Mouse (Mus musculus) liver, adult 2 months (tissue): Measurements from ENCODE around the gene Cox7c. TPM values are rescaled to one million over a fixed set of nuclear protein-coding genes. Genes with fewer than 3 reads are reported as not detected.
"Not testable (repeated sequence)": the region's sequence is repeated elsewhere in the genome, so short reads cannot be mapped to it uniquely, and the experiment has no call there.

Source experiments
- DNase-seq: peaks from one replicate; pipeline ENCODE4 v3.0.0-alpha.2; 2011; ENCODE audit warnings: low read depth, low spot score; ENCODE audit errors: extremely low read depth
- H3K27ac ChIP-seq: fragments of 200-500 bp; replicated peaks from 2 replicates; pipeline ENCODE4 v1.5.1; 2012; ENCODE audit warnings: low read depth, mild to moderate bottlenecking, control low read depth, inconsistent platforms, low read length; ENCODE audit not compliant: insufficient read depth
- H3K27me3 ChIP-seq: fragments of 200-500 bp; 2 replicates; pipeline ENCODE4 v1.6.1; 2012; ENCODE audit warnings: mild to moderate bottlenecking, moderate library complexity, low read length, inconsistent platforms; ENCODE audit not compliant: control insufficient read depth, insufficient read depth
- H3K36me3 ChIP-seq: fragments of 200-500 bp; 2 replicates; pipeline ENCODE4 v1.6.1; 2012; ENCODE audit warnings: low read length, inconsistent platforms; ENCODE audit not compliant: control insufficient read depth, insufficient read depth
- H3K4me1 ChIP-seq: fragments of 200-500 bp; 2 replicates; pipeline ENCODE4 v1.6.1; 2011; ENCODE audit warnings: low read length; ENCODE audit not compliant: control insufficient read depth, insufficient read depth
- H3K4me3 ChIP-seq: fragments of 200-500 bp; 2 replicates; pipeline ENCODE4 v1.5.1; 2011; ENCODE audit warnings: low read depth, mild to moderate bottlenecking, control low read depth, low read length, moderate library complexity; ENCODE audit not compliant: insufficient read depth
- H3K79me2 ChIP-seq: fragments of 200-500 bp; 2 replicates; pipeline ENCODE4 v1.6.1; 2012; ENCODE audit warnings: inconsistent platforms, mild to moderate bottlenecking, low read length, moderate library complexity; ENCODE audit not compliant: control insufficient read depth, insufficient read depth
- H3K9ac ChIP-seq: fragments of 200-500 bp; 2 replicates; pipeline ENCODE4 v1.6.1; 2012; ENCODE audit warnings: low read depth, mild to moderate bottlenecking, control low read depth, inconsistent platforms, low read length
- CTCF ChIP-seq: fragments of 200-500 bp; IDR thresholded peaks from 2 replicates; pipeline ENCODE4 v1.5.1; 2011; ENCODE audit warnings: low read depth, low read length, control low read depth
- POLR2A ChIP-seq: fragments of 200-500 bp; IDR thresholded peaks from 2 replicates; pipeline ENCODE4 v1.6.1; 2011; ENCODE audit warnings: low read length, control low read depth; ENCODE audit not compliant: insufficient read depth; ENCODE audit errors: extremely low read depth
- WGBS: fragments of 180-500 bp; shearing (Covaris S2); methylation state at CpG from one replicate; pipeline ENCODE4 v1.1.7; 2018; 5-methylcytosine and 5-hydroxymethylcytosine counted together
- polyA plus RNA-seq: library from polyadenylated mRNA; depleted of rRNA; stranded (reverse); fragments of >200 nt; gene quantifications from 2 replicates; pipeline ENCODE4 v1.2.3, GENCODE M21; 2012; rRNA removed
- total RNA-seq: library from RNA; depleted of rRNA; stranded (reverse); fragments of >200 nt; gene quantifications from 2 replicates; pipeline ENCODE4 v1.2.3, GENCODE M21; 2014; rRNA removed

The Cox7c gene
- total RNA-seq (962 and 1,172 TPM in 2 replicates), polyA plus RNA-seq (543 and 567 TPM in 2 replicates)

DNA sequence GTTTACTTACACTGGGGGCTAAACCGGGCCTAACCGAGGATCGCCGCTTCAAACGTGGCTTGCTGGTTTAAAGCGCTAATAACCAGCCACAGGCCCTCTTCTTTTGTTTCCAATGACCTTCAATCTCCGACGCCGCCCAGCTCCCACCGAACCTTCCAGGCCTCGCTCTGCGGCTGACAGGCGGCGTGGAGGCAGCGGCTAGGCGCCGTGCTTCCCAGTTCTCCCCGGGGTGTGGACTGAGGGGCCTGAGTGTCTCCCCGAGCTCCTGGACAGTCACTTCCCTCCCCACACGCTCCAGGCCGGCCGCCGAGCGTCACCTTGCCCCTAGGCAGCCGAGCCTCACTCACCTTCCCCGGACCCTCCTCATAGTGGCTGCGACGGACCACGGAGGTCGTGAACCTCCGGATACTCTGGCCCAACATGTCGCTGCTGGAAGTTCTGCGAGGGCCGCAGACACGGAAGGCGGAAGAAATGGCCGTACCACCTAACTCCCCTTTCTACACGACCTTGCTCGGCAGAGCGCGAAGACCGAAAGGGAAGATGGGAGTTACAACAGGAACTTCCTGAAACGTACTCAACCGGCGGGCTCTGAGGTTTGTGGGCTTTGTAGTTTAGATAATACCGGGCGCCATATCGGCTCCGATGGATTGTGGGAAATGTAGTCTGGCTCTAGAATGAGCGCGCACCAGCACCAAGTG lies at the start of gene Cox7c:
TSS of gene Cox7c (minus strand) at position 651 of the 698 bp plus-strand sequence.
- Histone ChIP-seq H3K79me2 (peaks cover 5% of the 10 kb centered on the region; the same call in 1 of the 2 replicates), H3K27ac (peak within 1 kb of the TSS; percentile 97), H3K36me3 (peaks cover 12% of the 10 kb centered on the region), H3K27me3 (no peaks in the 10 kb centered on the region), H3K9ac (peak within 1 kb of the TSS; percentile 98), H3K4me1 (no peaks in the 10 kb centered on the region; the same call in 1 of the 2 replicates), H3K4me3 (peak within 1 kb of the TSS; percentile 98)
- TF ChIP-seq CTCF (no peak), POLR2A (peak; percentile 66; the same call in 1 of the 2 replicates)
- WGBS, result under 1% methylated on average over 51 of the region's 51 CpGs
- peak; percentile 92 for DNase-seq

DNA sequence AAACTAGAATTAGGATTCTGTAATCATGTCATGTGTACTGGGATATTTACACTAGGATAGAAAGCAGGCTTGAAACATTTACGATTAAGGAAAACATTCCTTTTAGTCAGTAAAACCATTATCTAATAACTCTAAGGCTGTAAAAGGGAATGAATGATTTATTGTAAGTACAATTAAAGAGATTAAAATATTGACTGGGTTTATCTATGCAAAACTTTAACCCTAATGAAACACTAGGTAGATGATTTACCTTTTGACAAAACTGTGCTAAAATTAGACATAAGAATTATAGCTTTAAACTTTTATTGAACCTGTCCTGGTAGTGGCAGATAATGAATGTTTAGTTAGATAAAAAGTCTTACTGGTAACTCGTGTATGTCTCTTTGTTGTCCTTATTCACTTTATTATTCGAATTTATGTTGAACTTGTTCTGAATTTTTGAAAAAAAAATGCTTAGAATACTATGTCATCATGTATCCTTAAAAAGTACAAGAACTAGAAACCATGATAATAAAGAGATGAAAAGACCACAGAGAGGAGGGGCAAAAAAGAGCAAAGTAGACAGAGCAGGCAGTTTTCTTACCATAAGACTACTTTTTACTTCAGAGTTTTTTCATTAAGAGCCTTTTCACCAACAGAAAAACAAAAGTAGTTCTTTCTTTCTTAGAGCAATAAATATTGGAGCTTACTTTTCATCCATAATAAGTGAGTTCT lies 21.5 kb upstream of the Cox7c start:
- H3K4me1 ChIP-seq, result no peaks in the 10 kb centered on the region
- no peaks in the 10 kb centered on the region for H3K27me3 ChIP-seq
- no peak overlapping the region for H3K9ac ChIP-seq
- no peak overlapping the region for H3K27ac ChIP-seq
- no peaks in the 10 kb centered on the region for H3K79me2 ChIP-seq
- H3K4me3 ChIP-seq, result no peak overlapping the region
- no peaks in the 10 kb centered on the region for H3K36me3 ChIP-seq
- DNase-seq, result no peak
- TF ChIP-seq CTCF (no peak), POLR2A (no peak)
- WGBS, result 56% methylated on average over 3 of the region's 3 CpGs

DNA sequence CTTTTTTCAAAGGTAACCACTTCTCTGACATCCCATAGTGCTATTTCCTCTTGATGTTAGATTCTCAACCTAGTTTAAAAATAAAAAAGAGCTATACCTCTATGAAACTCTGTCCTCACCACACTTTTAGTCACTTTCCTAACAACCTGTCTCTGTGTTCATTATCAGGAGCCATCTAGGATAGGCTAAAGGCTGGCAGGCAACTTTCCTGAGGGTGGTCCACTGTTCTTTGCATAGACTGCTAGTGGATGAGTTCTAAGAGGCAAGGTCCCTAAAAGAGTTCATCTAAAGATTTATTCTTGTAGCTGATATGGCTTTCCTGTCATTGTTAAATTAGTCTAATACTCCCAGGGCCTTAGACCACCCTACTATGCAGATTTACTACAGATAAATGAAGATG lies 20.8 kb upstream of the Cox7c start:
- no peak overlapping the region for H3K4me3 ChIP-seq
- TF ChIP-seq POLR2A (no peak), CTCF (no peak)
- no peaks in the 10 kb centered on the region for H3K27me3 ChIP-seq
- H3K4me1 ChIP-seq, result no peaks in the 10 kb centered on the region
- H3K9ac ChIP-seq, result no peak overlapping the region
- no peaks in the 10 kb centered on the region for H3K79me2 ChIP-seq
- H3K27ac ChIP-seq, result no peak overlapping the region
- DNase-seq, result no peak
- no peaks in the 10 kb centered on the region for H3K36me3 ChIP-seq

DNA sequence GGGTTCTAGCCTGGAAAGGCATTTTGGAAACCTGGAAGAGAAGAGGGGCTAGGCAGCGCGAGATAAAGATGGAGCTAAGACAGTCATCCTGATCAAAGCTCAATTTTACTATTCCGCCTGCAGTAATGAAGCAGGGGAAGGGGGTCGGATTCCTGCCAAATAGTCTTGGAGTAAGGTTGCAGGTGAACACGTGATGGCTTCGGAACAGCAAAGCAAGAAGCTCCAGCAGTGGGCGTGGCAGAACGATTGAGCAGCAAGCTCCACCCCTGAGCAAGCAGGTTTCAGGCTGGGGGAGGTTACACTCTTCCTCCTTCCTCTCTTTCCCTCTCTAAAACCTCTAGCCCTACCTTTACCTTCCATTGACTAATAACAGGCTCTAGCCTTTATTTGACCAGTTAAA lies 7.4 kb upstream of the Cox7c start:
- H3K79me2 ChIP-seq, H3K27me3 ChIP-seq, H3K9ac ChIP-seq, H3K36me3 ChIP-seq, H3K4me1 ChIP-seq, H3K4me3 ChIP-seq, H3K27ac ChIP-seq: not testable (repeated sequence)
- WGBS, result 14% methylated on average over 8 of the region's 8 CpGs
- peak; percentile 54 for DNase-seq

DNA sequence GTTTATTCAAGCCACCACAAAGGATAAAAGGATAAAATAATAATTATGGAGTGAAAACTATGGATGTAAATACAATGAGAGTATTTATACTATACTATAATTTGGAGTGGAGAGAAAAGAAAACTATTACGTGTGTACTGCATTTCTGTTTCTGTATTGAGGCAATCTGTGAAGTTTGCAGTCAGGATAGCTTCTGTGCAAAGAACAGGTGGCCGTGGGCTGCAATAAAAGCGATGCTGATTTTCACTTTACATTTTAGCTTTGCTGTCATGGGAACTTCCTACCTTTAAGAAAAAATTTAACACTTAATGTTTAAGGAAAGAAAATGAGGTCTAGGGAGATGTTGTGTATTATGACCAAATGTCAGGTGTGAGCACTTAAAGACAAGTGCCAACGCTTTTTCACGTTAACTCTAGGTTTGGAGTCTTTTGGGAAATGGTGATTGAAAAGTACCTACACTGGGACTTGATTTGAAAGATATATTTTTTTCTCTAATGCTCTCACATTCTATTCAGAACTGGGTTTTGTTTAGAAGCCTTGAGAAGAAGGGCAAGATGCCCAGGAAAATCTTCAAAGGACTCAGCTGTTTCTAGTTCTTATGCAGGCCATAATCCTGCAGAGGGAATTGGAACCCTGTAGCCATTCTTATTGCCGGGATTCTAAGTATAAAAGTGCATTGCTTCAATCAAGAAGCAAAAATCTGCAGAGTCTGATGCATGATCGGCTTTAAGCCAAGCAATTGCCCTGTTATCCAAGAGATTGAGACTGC lies 41.6 kb downstream of the Cox7c start:
- 82% methylated on average over 7 of the region's 7 CpGs for WGBS
- H3K27me3 ChIP-seq, result no peaks in the 10 kb centered on the region
- no peak for DNase-seq
- H3K4me1 ChIP-seq, result no peaks in the 10 kb centered on the region
- H3K36me3 ChIP-seq, result no peaks in the 10 kb centered on the region
- no peaks in the 10 kb centered on the region for H3K79me2 ChIP-seq
- H3K27ac ChIP-seq, result no peak overlapping the region
- TF ChIP-seq POLR2A (no peak), CTCF (no peak)
- H3K9ac ChIP-seq, result no peak overlapping the region
- no peak overlapping the region for H3K4me3 ChIP-seq
